Mouse (Mus musculus) brown adipose tissue, adult 24 weeks (tissue): ENCODE data around the gene Dkk2. TPM values are rescaled to one million over a fixed set of nuclear protein-coding genes. Genes with fewer than 3 reads are reported as not detected.

Experiments used
- H3K27ac ChIP-seq: fragments of 200-500 bp; replicated peaks from 2 replicates; pipeline ENCODE4 v1.5.1; 2012; ENCODE audit warnings: low read depth, mild to moderate bottlenecking, low read length
- H3K4me1 ChIP-seq: fragments of 200-500 bp; 2 replicates; pipeline ENCODE4 v1.6.1; 2012; ENCODE audit warnings: low read length, mixed read lengths; ENCODE audit not compliant: control insufficient read depth, insufficient read depth, insufficient read length
- H3K4me3 ChIP-seq: fragments of 200-500 bp; 2 replicates; pipeline ENCODE4 v1.5.1; 2012; ENCODE audit warnings: low read depth, mild to moderate bottlenecking, low read length, moderate library complexity; ENCODE audit not compliant: insufficient read depth
- polyA plus RNA-seq: library from polyadenylated mRNA; stranded (reverse); fragments of >200 nt; gene quantifications from 2 replicates; pipeline ENCODE4 v1.2.4, GENCODE M21; 2012; ENCODE audit not compliant: missing spikeins, insufficient read depth, insufficient read length

The Dkk2 gene
- polyA plus RNA-seq, 1 experiment: 0.83 TPM

DNA sequence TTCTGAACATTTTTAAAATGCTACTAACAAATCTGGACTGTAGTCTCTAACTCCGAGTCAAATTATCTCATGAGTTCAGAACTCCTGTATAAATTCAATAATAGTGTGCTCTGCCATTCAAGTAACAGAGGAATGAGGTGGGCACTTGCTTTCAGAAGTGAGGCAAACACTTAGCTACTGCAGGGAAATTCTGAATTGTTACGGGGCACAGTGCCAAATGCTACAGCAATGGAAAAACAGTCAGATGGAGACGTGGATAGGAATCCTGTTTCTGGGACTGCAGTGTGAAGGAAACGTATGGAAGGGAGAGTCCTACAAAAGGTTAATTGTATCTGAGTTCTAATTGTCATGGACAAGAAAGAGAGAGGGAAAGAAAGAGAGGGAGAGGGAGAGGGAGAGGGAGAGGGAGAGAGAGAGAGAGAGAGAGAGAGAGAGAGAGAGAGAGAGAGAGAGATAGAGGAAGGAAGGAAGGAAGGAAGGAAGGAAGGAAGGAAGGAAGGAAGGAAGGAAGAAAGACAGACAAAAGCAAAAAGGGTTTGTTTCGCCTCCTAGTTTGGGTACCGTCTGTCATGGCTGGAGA lies 64.4 kb downstream of the Dkk2 start:
- Histone ChIP-seq H3K27ac (no peak overlapping the region), H3K4me3 (no peak overlapping the region), H3K4me1 (no peaks in the 10 kb centered on the region)

GRCm38 (mm10) chr3:132158817-132159216 lies 73.7 kb downstream of the Dkk2 start:
- H3K4me1 ChIP-seq: no peaks in the 10 kb centered on the region
- no peak overlapping the region for H3K4me3 ChIP-seq
- H3K27ac ChIP-seq: no peak overlapping the region

DNA sequence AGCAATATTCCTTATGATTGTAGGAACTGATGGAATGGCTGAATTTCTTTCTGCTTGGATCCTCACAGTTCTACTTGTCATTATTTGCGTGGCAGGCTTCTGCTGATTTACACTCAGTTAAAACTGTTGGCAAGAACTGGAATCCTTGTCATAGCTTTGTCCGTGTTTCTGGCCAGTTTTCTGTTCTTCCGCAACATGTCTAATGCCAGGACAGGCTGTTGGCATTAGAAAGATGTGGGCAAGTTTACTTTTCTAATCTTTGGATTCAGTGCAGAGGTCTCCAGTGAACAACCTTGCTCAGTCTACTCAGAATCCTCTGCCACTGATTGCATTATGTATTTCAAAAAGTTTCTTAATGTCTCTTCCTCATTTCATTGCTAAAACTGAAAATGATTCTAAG lies 83.8 kb downstream of the Dkk2 start:
- Histone ChIP-seq H3K4me3 (no peak overlapping the region), H3K27ac (no peak overlapping the region), H3K4me1 (no peaks in the 10 kb centered on the region)

GRCm38 (mm10) chr3:132186888-132187552 lies 101.9 kb downstream of the Dkk2 start:
- H3K4me3 ChIP-seq: no peak overlapping the region
- no peak overlapping the region for H3K27ac ChIP-seq
- H3K4me1 ChIP-seq: no peaks in the 10 kb centered on the region

- no peak overlapping the region for H3K27ac ChIP-seq
- no peaks in the 10 kb centered on the region for H3K4me1 ChIP-seq
- H3K4me3 ChIP-seq: no peak overlapping the region
Measured at GRCm38 (mm10) chr3:132201950-132202349, 116.9 kb downstream of the Dkk2 start.

DNA sequence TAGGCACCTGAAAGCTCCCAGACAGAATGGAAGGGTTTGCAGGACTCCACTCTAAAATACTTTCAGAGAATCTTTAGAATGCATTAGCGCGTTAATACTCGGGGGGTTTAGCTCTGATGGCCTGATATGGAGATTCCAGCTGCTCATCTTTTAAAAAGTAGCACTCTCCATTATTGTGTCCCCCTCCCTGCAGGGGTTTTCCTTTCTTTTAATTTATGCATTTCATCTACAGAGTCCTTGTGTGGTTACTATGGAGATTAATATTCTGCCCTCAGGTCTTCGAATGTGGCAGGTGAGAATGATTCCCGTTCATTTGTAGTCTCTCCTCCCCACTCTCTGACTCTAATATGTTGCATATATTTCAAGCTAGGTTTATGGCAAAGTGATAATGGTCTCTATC lies 117.6 kb downstream of the Dkk2 start:
- no peak overlapping the region for H3K4me3 ChIP-seq

GRCm38 (mm10) chr3:132207469-132207868 lies 122.4 kb downstream of the Dkk2 start:
- Histone ChIP-seq H3K4me3 (no peak overlapping the region), H3K27ac (no peak overlapping the region), H3K4me1 (no peaks in the 10 kb centered on the region)

More for the DNA sequence above, 117.6 kb downstream of the Dkk2 start:
- Histone ChIP-seq H3K4me1 (no peaks in the 10 kb centered on the region), H3K27ac (no peak overlapping the region)

DNA sequence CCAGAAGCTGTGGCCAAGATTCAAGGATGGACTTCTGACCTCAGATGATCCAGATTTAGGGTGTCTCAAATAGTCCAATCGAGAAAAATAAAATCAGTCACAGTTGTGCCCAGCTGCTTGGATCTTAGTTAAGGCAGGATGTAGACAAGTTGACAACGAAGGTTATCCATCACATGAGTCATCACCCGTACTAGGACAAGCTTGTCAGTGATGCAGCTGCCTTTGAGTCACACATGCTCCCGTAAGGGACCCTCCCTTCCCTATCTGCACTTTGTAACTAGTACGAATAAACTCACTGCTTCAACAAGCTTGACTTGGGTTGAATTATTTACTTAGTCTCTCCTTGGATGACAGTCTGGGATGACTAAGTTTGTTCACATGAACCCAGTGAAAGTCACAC lies 126.2 kb downstream of the Dkk2 start:
- no peak overlapping the region for H3K27ac ChIP-seq
- no peak overlapping the region for H3K4me3 ChIP-seq
- H3K4me1 ChIP-seq: no peaks in the 10 kb centered on the region

- Histone ChIP-seq H3K27ac (no peak overlapping the region), H3K4me3 (no peak overlapping the region), H3K4me1 (no peaks in the 10 kb centered on the region)
Measured at GRCm38 (mm10) chr3:132219977-132220487, 134.9 kb downstream of the Dkk2 start.

DNA sequence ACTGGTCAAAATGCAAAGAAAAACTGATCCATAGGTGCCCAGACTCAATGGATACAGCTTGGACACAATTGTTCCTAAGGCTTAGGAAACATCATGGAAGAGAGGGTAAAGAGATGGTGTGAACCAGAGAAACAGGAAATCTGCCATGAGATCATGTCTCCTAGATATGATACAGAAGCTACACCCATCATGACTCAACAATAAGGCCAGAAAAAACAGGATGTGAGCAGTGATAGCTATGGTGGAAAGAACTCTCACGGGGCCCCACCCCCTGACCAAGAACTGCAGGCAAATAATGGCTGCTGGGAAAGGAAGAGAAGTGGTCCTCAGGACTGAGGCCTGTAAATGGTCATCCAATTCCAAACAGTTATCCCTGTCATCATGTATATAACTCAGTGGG lies 142.5 kb downstream of the Dkk2 start:
- no peak overlapping the region for H3K4me3 ChIP-seq
- no peak overlapping the region for H3K27ac ChIP-seq
- H3K4me1 ChIP-seq: no peaks in the 10 kb centered on the region
